Mouse (Mus musculus) midbrain, embryonic 14.5 days (tissue): ENCODE measurements around the gene Mest. TPM values are rescaled to one million over a fixed set of nuclear protein-coding genes. Genes with fewer than 3 reads are reported as not detected.

Experiments
- ATAC-seq: fragments of 200-750 bp; cut with Nextera tagmentation; 2 replicates; pipeline ENCODE4 v1.8.0; 2017; ENCODE audit warnings: moderate number of reproducible peaks, moderate library complexity; ENCODE audit not compliant: low FRiP score, low TSS enrichment
- DNase-seq: peaks from one replicate; pipeline ENCODE4 v3.0.0-alpha.2; 2015
- H3K27ac ChIP-seq: fragments of 300-500 bp; sonication (generic); replicated peaks from 2 replicates; pipeline ENCODE4 v1.5.1; 2014; ENCODE audit warnings: mild to moderate bottlenecking, low read depth, low read length, moderate library complexity
- H3K27me3 ChIP-seq: fragments of 300-500 bp; sonication (generic); 2 replicates; pipeline ENCODE4 v1.6.1; 2014; ENCODE audit warnings: low read length, control low read depth, mixed read lengths; ENCODE audit not compliant: control insufficient read depth, insufficient read depth
- H3K36me3 ChIP-seq: fragments of 300-500 bp; sonication (generic); 2 replicates; pipeline ENCODE4 v1.6.1; 2014; ENCODE audit warnings: low read length, control low read depth; ENCODE audit not compliant: control insufficient read depth, insufficient read depth
- H3K4me1 ChIP-seq: fragments of 300-500 bp; sonication (generic); 2 replicates; pipeline ENCODE4 v1.6.1; 2014; ENCODE audit warnings: mild to moderate bottlenecking, antibody characterized with exemption, low read length, control low read depth; ENCODE audit not compliant: control insufficient read depth, insufficient read depth
- H3K4me2 ChIP-seq: fragments of 300-500 bp; sonication (generic); 2 replicates; pipeline ENCODE4 v1.6.1; 2014; ENCODE audit warnings: mild to moderate bottlenecking, low read length, moderate library complexity
- H3K4me3 ChIP-seq: fragments of 300-500 bp; sonication (generic); replicated peaks from 2 replicates; pipeline ENCODE4 v1.5.1; 2014; ENCODE audit warnings: low read depth, low read length
- H3K9ac ChIP-seq: fragments of 300-500 bp; sonication (generic); replicated peaks from 2 replicates; pipeline ENCODE4 v1.6.1; 2014; ENCODE audit warnings: mild to moderate bottlenecking, low read length, moderate library complexity
- H3K9me3 ChIP-seq: fragments of 300-500 bp; sonication (generic); 2 replicates; pipeline ENCODE4 v1.6.1; 2016; ENCODE audit warnings: low read length, control low read depth, mixed read lengths; ENCODE audit not compliant: control insufficient read depth
- WGBS: fragments of 180-500 bp; shearing (Covaris S2); extraction: QIAGEN DNeasy Blood & Tissue Kit; methylation state at CpG from one replicate; pipeline ENCODE4 v1.1.7; 2014; 5-methylcytosine and 5-hydroxymethylcytosine counted together
- microRNA counts: library from miRNA; unstranded; fragments of <30 nt; microRNA quantifications from one replicate; lab custom pipeline; 2016
- microRNA-seq: library from miRNA; unstranded; fragments of <30 nt; microRNA quantifications from one replicate; pipeline ENCODE4, GENCODE M21; 2016
- polyA plus RNA-seq: library from polyadenylated mRNA; unstranded; fragments of >200 nt; fragmentation: Nextera tagmentation; extraction: Ambion mirVana; gene quantifications from 2 replicates; pipeline ENCODE4 v1.2.1, GENCODE M21; 2014

Mest gene
- polyA plus RNA-seq, 1 experiment from 2014 or later, result 402 TPM

- peaks cover 65% of the 10 kb centered on the region for H3K36me3 ChIP-seq
- ATAC-seq, result no peak
Observed at GRCm38 (mm10) chr6:30750482-30750881, 27.1 kb downstream of the Mest start.

DNA sequence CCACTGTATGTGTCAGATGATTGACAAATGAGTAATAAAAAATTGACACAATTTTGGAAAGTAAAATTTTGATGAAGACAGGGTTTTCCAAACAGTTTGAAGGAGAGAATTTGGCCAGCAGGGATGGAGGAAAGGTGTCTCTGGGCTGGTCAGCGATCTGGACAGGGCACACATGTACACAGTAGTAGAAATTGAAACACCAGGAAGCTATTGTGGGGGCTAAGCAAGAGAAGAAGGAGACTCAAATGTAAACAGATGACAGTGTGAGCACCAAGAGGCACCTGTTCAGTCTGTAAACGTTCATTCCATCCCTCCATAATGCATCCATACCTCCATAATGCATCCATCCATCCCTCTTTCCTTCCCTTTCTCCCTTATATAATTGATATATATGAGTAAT is 27.9 kb downstream of the Mest start:
- Histone ChIP-seq H3K4me2 (no peak overlapping the region), H3K27ac (no peak overlapping the region), H3K36me3 (peaks cover 58% of the 10 kb centered on the region), H3K27me3 (no peaks in the 10 kb centered on the region), H3K9ac (no peak overlapping the region), H3K4me3 (no peak overlapping the region), H3K9me3 (no peaks in the 10 kb centered on the region), H3K4me1 (no peaks in the 10 kb centered on the region)
- ATAC-seq (no peak), DNase-seq (no peak)
- WGBS, result 90% methylated on average over 2 of the region's 2 CpGs

More at GRCm38 (mm10) chr6:30750482-30750881, 27.1 kb downstream of the Mest start:
- Histone ChIP-seq H3K9me3 (no peaks in the 10 kb centered on the region), H3K9ac (no peak overlapping the region), H3K27me3 (no peaks in the 10 kb centered on the region), H3K4me2 (no peak overlapping the region), H3K4me3 (no peak overlapping the region), H3K27ac (no peak overlapping the region), H3K4me1 (no peaks in the 10 kb centered on the region)
- WGBS, result 85% methylated on average over 6 of the region's 6 CpGs
- DNase-seq, result no peak

MicroRNAs encoded within 50 kb of the gene (microRNA counts, 519-probe panel; counts per million panel counts)
- microRNA mmu-miR-335-3p (lab: Ali Mortazavi, UCI) (4,793 counts per million, percentile 43 among the panel's probes with 10 or more counts), microRNA mmu-miR-335-5p (lab: Ali Mortazavi, UCI) (6,879 counts per million, percentile 87 among the panel's probes with 10 or more counts)

Small RNA genes lying within 50 kb of the gene (microRNA-seq; reads per million reads assigned to microRNA genes)
- 39,659 reads per million, percentile 99 among the genes with 10 or more reads in this experiment for gene Mir335

Other genes with a start within 250 kb of the Mest start
- 24.8 and 38.2 TPM in 2 replicates for gene Tmem209, start 213.8 kb upstream of the Mest start, polyA plus RNA-seq
- gene Ssmem1, start 213.7 kb upstream of the Mest start, polyA plus RNA-seq, result 0.38 TPM in 1 of 2 replicates, not detected in the other
- 8.5 and 8.7 TPM in 2 replicates for gene Cpa2, start 182.0 kb upstream of the Mest start, polyA plus RNA-seq
- 0.98 and 1.2 TPM in 2 replicates for gene Cpa4, start 155.2 kb upstream of the Mest start, polyA plus RNA-seq
- gene Cpa5, start 112.5 kb upstream of the Mest start, polyA plus RNA-seq, result 0.18 TPM in 1 of 2 replicates, not detected in the other
- 0.50 and 0.61 TPM in 2 replicates for gene Cpa1, start 84.3 kb upstream of the Mest start, polyA plus RNA-seq
- gene Cep41, start 29.8 kb upstream of the Mest start, polyA plus RNA-seq, result 13.3 and 14.2 TPM in 2 replicates
- 47.4 and 53.1 TPM in 2 replicates for gene Copg2, start 173.2 kb downstream of the Mest start, polyA plus RNA-seq
- gene Tsga13, start 192.0 kb downstream of the Mest start, polyA plus RNA-seq, result 0.39 TPM in 1 of 2 replicates, not detected in the other
- gene Klf14, start 235.5 kb downstream of the Mest start, polyA plus RNA-seq, result 0.07 TPM in 2 replicates